Mouse (Mus musculus) kidney, adult 2 months (tissue): ENCODE data around the gene Gm20716.

Experiments used
- CTCF ChIP-seq: fragments of 200-500 bp; conservative IDR thresholded peaks from 2 replicates; pipeline ENCODE4 v1.5.1; 2011; ENCODE audit warnings: low read depth, mild to moderate bottlenecking, control low read depth, low read length, moderate library complexity, mixed read lengths; ENCODE audit not compliant: insufficient read depth, insufficient read length
- POLR2A ChIP-seq: fragments of 200-500 bp; IDR thresholded peaks from one replicate; pipeline ENCODE4 v1.6.1; 2011; ENCODE audit warnings: low read depth, low read length, control low read depth

DNA sequence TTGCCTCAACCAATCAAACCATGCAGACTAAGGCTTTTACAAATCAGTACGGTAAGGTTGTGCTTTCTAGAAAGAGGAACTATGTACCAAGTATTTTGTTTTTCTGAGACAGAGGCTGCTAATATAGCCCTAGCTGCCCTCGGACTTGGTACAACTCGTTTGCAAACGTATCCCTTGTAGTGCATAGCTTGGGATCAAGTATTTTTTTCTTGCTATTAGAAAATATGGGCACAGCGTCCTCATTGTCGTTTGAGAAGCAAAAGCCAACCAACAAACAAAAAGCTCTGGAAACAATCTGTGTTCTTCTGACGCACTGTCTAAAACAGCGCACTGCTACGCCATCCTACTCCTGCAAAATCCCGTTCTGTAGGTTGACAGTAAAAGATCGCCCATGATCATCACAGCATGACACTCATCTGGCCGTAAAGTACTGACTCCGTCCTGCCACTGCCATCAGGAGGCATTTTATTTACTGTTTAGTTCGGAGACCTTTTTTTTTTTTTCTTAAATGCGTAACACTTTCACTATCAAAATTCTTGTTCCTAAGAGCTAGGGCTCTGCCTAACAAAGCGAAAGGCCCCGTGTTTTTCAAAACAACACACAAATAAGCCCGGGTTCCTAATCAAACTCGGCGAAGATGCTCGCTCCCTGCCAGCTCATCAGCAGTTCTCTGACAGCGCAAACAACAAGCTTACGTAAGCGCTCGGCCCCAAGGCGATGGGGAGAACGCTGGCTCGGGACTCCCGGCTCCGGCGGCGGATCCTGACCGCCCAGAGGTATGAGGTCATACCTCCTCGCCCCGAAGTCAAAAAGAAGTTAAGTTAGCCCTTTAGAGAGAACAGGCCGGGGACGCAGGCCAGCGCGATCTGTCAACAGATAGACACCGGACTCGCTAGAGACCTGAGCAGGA lies 793 bp downstream of the Gm20716 start:
- no peak for TF ChIP-seq POLR2A
- TF ChIP-seq CTCF: no peak
